Mouse (Mus musculus) kidney, adult 18-20 months (tissue): ENCODE measurements around the gene Srsf3.
A peak's percentile ranks its signal among the peaks of the same experiment; 100 is the strongest.
"Not testable (repeated sequence)": the region's sequence is repeated elsewhere in the genome, so short reads cannot be mapped to it uniquely, and the experiment has no call there.

Experiments
- DNase-seq: peaks from one replicate; pipeline ENCODE4 v3.0.0; 2021

Gene Srsf3

DNA sequence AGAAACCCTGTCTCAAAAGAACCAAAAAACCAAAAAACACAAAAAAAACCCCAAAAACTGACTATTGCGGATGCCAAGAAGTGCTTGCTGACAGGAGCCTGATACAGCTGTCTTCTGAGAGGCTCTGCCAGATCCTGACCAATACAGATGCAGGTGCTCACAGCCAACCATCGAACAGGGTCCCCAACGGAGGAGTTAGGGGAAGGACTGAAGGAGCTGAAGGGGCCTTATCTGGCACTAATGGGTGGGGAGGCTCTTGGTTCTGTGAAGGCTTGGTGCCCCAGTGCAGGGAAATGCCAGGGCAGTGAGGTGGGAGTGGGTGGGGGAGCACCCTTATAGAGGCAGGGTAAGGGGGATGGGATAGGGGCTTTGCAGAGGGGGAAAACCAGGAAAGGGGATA lies 35.0 kb downstream of the Srsf3 start:
- DNase-seq = not testable (repeated sequence)

DNA sequence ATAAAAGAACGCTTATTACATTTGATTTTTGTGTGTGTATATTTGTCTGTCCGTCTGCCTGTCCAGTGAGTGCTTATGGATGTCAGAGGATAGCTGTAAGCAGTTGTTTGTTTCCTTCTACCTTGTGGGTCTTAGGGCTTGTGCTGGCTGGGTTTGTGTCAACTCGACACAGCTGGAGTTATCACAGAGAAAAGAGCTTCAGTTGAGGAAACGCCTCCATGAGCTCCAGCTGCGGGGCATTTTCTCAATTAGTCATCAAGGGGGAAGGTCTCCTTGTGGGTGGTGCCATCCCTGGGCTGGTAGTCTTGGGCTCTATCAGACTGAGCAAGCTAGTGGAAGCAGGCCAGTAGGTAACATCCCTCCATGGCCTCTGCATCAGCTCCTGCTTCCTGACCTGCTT lies 35.4 kb downstream of the Srsf3 start:
- no peak for DNase-seq

DNA sequence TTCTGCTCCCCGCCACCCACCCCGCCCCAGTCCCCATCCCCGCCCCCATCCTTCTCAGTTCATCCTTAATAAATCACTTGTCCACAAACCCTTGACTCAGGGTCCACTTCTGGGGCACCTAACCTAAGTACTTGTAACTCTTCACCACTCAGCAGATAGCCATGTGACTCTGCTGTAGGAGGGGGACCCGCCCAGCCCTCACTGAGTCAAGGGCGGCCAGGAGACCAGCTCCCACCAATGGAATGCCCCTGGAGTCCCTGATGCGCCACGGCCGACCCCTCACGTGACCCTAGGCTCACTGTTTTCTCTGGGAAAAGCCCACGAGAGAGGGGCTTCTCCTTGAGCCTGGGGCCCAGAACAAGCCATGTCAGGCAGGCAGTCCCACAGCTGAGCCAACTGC lies 36.6 kb downstream of the Srsf3 start:
- no peak for DNase-seq

DNA sequence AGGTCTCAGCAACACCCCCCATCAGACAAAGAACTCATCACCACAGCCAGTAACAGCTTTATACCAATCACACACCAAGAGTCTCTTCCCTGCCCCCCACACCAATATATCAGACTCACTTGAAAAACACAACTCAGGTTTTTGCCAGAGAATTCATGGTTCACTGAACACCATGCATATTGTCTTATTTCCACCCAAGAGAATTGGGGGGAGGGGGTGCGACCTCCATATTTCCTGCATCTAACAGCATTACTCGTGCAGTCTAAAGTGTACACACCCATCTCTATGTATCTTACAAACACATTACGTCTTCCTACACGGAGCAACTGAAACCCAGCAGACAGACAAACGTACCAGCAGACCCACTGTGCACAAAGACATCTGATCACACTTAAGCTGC lies 39.4 kb downstream of the Srsf3 start:
- DNase-seq = no peak

DNA sequence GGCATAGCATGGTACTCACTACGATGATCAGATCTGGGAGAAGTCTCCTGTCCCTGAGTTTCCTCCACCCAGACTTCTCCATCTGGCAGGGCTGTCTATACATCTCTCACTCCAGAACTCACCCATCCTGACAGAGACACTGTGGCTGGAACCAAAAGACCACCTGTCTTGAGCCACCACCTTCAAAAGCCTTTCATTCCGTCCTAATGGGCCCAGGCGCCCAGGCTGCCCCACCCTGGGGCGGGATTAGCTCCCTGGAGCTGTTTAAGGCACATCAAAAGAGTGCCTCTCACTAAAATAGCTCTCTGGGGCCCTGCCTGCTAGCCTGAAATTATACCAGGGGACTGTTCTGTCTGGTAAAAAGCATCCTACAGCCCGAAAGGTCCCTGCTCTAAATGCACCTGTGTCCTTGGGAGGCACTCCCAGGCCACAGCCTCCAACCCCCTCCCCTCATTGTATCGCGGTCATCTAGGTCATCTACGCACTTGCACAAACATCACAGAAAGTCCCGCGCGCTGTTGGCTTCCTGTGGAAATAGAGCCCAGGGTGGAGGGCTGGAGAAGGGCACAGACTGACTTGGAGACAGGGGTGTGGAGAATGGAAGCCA lies 40.4 kb downstream of the Srsf3 start:
- DNase-seq = no peak

DNA sequence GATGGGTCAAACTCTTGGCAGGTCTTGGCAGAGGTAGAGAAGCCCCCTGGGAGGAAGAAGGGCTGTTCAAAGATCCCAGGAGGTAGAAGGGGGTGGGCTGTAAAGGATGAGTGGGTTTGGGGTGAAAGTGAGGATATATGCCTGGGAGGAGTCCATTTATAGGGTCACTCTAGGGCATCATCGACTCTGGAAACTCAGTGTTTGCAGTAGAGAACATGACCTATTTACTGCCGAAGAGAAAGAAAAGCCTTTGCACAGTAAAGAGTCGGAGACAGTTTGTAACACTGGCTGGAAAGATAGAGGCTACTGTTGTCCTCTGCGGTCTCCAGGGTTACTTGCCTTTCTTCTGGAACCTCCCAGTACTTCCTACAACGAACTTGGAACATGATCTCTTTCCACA lies 40.9 kb downstream of the Srsf3 start:
- DNase-seq = no peak

DNA sequence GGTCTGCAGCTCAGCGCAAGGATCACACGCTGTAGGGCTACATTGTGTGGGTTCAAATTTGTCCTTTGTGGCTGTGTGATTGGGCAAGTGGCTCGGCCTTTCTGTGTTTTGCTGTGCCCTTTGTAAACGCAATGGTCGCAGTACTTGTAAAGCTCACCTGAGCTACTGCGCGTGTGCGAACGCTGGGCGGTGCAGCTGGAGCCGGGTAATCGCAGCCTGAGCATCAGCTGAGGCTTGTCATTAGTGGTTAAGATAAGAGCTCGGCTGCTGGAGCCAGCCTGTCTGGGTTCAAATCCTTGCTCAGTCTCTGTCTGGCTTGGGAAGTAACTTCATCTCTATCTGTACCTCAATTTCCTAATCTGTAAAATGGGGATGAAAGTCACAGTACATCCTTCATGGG lies 41.7 kb downstream of the Srsf3 start:
- DNase-seq = no peak

DNA sequence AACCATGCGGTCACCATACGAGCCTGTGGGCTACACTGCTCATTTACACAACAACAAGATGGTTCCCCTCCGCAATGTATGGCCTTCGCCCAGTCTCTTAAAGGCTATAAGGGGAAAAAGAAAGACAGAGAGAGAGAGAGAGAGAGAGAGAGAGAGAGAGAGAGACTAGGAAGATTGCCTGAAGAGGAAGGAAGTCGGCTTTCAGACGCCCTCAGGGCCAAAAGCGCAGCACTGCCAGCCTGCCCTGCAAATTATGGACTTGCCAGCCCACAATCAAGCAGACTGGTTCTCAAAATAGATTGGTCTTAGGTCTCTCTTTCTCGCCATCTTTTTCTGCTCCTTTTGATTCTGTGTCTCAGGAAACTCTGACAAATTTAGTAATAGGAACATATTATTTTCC lies 43.8 kb downstream of the Srsf3 start:
- DNase-seq = no peak

DNA sequence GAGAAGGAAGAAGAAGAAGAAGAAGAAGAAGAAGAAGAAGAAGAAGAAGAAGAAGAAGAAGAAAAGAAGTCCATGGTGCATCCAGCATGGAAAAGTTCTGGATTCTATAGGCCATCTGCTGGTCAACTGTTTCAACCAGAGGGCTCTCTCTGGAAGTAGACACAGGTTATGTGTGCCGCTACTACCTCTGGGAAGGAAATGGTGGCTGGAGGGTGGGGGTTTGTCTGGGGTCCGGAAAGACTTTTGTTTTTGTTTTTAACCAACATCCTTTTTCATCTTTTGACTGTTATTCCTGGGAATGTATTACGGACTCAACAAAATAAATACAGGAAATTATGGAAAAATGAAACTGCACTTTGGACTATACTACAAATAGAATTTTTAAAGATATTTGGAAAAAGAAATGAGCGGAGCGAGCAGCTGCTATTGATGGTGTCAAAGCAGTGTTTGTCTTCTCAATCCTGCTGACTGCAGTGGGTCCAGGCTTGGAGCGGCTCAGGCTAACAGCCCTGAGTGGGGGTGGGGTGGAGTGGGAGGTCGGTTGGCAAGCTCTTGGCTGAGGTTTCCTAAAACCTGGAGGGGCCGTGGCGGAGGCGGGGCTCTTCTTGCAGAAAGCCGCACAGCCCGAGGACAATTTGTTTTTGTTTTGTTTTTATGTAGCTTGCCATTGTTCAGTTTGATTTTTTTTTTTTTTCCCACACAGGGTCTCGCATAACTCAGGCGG lies 45.5 kb downstream of the Srsf3 start:
- peak; percentile 28 for DNase-seq

DNA sequence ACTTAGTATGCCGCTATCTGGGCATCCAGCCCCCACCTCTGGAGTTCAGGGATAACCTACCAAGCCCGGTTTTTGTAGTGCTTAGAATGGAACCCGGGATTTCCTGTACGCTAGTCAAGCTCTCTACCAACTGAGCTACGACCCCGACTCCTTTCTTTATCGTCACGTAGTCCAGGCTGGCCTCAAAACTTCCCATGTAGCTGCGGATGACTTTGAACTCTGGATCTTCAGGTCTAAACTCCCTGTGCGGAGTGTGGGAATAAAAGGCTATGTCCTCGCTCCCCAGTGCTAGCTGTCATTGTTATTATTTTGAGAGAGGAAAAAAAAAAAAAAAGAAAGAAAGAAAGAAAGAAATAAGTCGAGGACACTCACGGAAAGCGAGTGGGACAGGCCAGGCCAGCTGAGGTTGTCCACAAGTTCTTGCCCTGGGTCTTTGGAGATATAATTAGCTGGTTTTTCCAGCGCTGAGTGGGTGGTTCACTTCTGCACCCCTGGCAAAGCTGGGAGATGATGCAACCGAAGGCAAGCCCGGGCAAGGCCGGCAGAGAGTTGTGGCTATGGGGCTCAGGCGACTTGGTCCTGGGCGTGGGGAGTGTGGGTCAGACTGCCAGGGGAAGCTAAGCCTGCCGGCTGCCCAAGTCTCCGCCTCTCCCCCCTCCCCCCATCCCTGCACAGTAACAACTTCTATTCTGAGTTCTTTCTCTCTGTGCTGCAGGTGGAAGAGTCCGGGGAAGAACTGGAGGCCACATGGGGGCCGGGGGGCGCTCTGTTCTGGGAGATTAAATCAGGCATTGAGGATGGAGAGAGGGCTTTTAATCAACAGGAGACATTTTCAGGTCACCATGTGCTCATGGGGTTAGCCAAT lies 46.3 kb downstream of the Srsf3 start:
- DNase-seq = peak; percentile 25

DNA sequence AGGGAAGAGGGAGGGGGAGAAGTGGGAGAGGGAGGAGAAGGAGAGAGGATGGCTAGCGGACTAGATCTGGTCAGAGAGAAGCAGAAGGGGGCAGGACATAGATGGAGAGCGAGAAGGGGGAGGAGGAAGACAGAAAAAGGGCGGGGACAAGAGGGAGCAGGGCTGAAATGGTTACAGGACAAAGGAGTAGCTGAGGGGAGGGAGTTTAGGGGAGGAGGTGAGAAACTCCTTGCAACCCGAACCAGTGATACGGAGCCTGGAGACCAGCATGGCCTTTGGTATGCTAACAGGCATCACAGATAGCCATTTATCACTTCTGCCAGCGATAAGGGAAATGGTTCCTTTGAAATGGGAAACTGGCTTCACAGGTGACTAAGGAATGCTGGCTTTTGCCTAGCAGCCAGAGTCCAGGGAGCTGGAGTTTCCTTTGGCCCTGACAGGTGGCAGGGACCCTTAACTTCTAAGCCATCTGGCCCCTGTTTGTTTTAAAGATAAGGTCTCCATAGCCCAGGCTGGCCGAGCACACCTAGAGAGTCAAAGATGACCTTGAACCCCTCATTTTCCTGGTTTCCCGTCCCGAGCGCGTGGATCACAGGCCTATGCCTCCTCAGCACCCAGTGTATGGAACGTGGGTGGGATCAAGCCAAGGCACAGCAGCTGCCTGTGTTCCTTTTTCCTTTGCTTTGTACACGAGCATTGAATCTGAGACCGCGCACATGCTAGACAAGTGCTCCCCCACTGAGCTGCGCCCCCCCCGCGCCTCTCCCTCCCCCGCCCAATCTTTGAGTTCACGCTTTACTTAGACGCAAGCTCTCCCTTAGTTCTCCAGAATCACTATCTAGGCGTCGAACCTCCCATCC lies 48.6 kb downstream of the Srsf3 start:
- DNase-seq = no peak

DNA sequence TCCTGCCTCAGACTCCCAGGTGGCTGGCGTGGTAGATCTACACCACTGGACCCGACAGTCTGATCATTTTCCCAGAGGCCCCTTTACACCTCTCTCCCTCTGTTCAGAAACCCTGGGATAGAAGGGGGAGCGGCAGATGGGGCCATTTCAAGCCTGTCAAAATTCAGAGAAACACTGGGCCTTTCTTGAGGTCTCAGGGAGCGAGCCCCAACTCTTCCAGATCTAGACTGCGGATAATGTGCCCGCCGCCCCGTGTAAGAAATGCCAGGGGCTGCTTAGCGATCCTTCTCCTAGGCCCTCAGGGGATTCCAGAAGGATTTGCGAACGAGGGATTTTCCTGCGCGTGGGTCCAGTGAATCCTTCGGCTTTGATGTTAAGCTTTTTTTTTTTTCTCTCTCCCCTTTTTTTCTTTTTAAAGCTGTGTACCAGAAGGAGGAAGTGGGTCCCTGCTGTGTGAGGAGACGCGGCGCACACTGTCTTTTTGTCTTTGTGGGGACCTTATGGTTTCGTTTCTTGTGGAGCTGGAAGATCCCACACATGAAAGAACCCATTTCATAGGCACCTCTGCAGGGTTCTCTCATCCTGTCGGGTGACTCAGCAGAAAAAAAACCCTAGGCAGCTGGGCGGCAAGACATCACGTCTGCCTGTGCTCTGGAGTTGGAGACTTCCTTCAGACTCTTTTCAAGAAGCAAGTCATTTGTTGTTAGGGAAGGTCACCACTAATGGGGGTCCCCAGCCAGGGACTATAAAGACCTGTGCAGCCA lies 49.4 kb downstream of the Srsf3 start:
- DNase-seq = no peak

DNA sequence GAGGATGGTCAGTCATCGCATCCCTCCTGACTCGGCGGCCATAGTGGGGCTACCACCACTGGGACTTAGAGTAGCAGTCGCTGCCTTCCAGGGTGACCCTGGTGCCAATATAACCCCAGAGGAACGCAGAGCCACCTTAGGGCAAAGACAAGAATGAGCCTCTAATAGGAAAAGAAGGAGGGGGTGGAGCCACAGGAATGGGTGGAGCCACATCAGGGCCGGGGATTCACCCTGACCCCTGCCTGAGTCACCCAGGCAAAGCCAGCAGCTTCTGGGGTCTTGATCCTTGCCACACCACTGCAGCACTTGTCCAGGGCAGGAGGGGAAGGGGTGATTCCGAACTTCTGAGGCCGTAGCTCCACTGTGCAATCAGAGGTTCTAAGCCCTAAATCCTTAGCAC lies 51.2 kb downstream of the Srsf3 start:
- DNase-seq = no peak

DNA sequence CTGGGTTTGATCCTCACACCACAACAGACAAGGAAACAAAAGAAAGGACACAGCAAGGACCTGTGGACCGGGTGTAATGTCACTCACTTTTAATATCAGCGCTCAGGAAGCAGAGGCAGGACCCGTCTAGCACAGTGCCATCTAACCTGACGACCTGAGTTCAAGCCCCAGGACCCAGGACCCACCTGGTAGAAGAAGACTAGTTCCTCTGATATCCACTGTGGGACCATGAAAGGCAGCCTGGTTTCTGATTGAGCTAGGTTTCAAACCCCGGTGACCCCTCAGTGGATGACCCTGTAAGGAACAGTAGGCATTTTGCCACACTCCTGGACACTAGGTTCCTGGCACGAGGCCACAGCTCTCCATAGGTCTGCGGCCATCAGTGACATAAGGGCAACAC lies 52.2 kb downstream of the Srsf3 start:
- DNase-seq = no peak

DNA sequence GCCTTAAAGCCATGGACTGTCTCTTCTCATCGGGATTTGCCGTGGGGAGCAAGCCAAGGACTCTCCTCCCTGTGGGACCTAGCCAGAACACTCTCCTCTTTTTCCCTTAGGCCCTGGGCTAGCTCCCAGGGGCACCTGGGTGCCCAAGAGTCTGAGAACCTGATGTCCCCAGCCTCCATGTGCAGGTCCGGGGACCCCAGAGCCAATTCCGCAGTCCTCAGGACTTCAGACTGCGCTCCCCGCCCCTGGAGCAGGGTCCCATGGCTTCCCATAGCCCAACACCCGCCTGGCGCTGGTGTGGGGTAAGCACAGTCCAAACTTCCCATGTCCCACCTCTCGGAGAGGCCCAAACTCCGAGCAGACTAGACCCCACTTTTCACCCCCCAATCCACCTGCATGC lies 52.8 kb downstream of the Srsf3 start:
- DNase-seq = no peak

DNA sequence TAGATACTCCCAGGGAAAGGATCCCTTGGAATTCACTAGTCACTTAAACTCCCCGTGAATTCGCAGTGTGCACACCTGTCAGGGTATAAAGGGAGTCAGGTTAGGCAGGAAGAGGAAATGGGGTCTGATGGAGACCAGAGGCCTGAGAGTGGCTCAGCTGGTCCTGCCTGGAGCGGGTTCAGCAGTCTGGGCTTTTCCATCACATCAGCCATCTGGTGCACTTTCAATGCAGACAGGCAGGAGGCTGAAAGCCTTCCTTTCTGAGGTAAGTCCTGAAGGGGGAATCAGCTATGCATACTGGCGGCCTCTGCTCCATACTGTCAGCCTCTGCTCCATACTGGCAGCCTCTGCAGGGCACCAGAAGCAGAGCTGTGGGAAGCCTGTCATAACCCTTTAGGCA lies 54.5 kb downstream of the Srsf3 start:
- no peak for DNase-seq

DNA sequence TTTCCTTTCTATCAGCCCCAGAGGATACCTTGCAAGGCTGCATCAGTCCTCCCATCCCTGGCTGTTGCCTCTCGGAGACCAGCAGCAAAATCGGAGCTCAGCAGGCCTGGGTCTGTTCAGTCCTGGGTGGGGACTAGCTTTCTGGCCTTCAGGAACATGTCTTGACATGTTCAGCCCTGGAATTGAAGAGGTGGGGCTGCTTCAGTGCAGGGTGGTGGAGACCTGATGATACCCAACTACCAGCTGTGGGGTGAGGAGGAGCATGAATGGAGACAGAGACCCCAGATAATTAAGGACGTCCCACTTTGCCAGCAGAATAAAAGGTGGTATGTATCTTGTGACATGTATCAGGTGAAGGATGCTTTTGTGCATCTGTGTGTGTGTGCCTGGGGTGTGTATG lies 58.3 kb downstream of the Srsf3 start, which contains the start of gene Cdkn1a:
Gene Cdkn1a, plus strand, starts transcription at position 201 of the 400 bp plus-strand sequence.
- no peak for DNase-seq

DNA sequence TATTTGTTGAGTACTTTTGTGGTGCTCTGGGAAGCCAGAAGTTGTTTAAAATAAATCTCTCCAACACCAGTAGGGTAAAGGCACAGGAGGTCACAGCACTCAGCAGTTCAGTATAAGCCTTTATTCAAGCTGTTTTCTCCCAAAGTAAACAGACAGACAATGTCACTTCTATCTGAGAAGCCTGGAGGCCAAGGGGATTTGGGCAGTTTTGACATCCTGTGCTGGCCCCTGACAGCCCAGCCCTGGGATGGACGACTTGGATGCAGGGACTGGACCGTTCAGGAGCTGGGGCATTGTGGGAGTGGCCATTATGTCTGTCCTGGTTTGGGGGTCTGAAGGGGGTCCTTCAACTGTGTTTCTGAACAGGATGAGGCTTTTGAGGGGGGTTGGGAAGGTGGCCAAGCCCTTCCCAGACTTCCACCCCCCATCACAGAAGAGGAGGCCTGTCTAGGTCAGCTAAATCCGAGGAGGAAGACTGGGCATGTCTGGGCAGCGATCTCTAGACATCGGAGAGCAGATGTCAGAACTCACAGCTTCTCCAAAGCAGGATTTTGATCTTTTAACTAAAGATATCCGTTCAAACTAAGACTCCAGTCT lies 59.0 kb downstream of the Srsf3 start:
- DNase-seq = no peak

DNA sequence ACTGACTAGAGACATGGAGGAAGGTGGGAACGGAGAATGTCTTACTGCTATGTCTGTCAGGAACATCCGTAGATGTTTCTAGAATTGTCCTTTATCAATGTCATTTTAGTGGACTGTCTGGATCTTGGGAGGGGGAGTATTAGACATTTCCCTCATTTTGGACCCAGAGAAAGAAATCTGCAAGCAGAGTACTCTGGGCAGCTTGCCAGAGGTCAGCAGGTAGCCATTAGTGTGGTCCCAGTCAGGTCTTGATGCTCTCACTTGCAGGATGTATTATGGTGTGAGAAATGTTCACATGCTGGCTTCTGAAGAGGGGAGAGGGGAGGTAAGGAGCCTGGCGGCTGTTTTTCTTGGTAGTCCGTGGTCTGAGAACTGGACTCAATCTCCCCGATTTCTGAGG lies 60.1 kb downstream of the Srsf3 start:
- DNase-seq = no peak
